Mouse (Mus musculus) ES-Bruce4 (cell line): ENCODE data around the gene Otog.

Experiments
- CTCF ChIP-seq: IDR thresholded peaks from one replicate; pipeline ENCODE4 v1.8.1; 2011; ENCODE audit warnings: low read depth, low read length
- EP300 ChIP-seq: IDR thresholded peaks from 2 replicates; pipeline ENCODE4 v1.6.1; 2011; ENCODE audit warnings: low read depth, low read length; ENCODE audit not compliant: insufficient read depth
- POLR2A ChIP-seq: IDR thresholded peaks from one replicate; pipeline ENCODE4 v1.8.1; 2011; ENCODE audit warnings: low read length; ENCODE audit not compliant: insufficient read depth

GRCm38 (mm10) chr7:46210276-46210675 lies 30.5 kb upstream of the Otog start:
- TF ChIP-seq POLR2A (no peak), CTCF (no peak), EP300 (no peak)
